Mouse (Mus musculus) liver, embryonic 13.5 days (tissue): ENCODE measurements at regions not wholly inside any gene's neighbourhood (a gene's known extent, or its start where the extent isn't known, plus 50 kb on each side); places are given as distances from the start of the nearest gene placed in this dataset.

ENCODE experiments used
- ATAC-seq: fragments of 200-750 bp; cut with Nextera tagmentation; 2 replicates; pipeline ENCODE4 v1.8.0; 2017; ENCODE audit warnings: low read depth, mild to moderate bottlenecking, moderate number of reproducible peaks, moderate library complexity
- DNase-seq: peaks from one replicate; pipeline ENCODE4 v3.0.0; 2022
- H3K27ac ChIP-seq: fragments of 300-500 bp; sonication (generic); 2 replicates; pipeline ENCODE4 v1.5.1; 2015; ENCODE audit warnings: moderate library complexity, mild to moderate bottlenecking, inconsistent platforms
- H3K27me3 ChIP-seq: fragments of 300-500 bp; sonication (generic); 2 replicates; pipeline ENCODE4 v1.6.1; 2015; ENCODE audit warnings: mild to moderate bottlenecking, inconsistent platforms
- H3K36me3 ChIP-seq: fragments of 300-500 bp; sonication (generic); 2 replicates; pipeline ENCODE4 v1.6.1; 2015; ENCODE audit warnings: mild to moderate bottlenecking, inconsistent platforms
- H3K4me1 ChIP-seq: fragments of 300-500 bp; sonication (generic); replicated peaks from 2 replicates; pipeline ENCODE4 v1.6.1; 2015; ENCODE audit warnings: inconsistent platforms
- H3K4me2 ChIP-seq: fragments of 300-500 bp; sonication (generic); 2 replicates; pipeline ENCODE4 v1.6.1; 2015; ENCODE audit warnings: inconsistent platforms, mild to moderate bottlenecking, moderate library complexity
- H3K4me3 ChIP-seq: fragments of 300-500 bp; sonication (generic); replicated peaks from 2 replicates; pipeline ENCODE4 v1.5.1; 2015; ENCODE audit warnings: mild to moderate bottlenecking, inconsistent platforms
- H3K9ac ChIP-seq: fragments of 300-500 bp; sonication (generic); 2 replicates; pipeline ENCODE4 v1.6.1; 2015; ENCODE audit warnings: mild to moderate bottlenecking, inconsistent platforms
- H3K9me3 ChIP-seq: fragments of 300-500 bp; sonication (generic); replicated peaks from 2 replicates; pipeline ENCODE4 v1.6.1; 2016; ENCODE audit warnings: inconsistent platforms
- WGBS: fragments of 180-500 bp; shearing (Covaris S2); methylation state at CpG from one replicate; pipeline ENCODE4 v1.1.7; 2015; ENCODE audit not compliant: insufficient replicate concordance; 5-methylcytosine and 5-hydroxymethylcytosine counted together

DNA sequence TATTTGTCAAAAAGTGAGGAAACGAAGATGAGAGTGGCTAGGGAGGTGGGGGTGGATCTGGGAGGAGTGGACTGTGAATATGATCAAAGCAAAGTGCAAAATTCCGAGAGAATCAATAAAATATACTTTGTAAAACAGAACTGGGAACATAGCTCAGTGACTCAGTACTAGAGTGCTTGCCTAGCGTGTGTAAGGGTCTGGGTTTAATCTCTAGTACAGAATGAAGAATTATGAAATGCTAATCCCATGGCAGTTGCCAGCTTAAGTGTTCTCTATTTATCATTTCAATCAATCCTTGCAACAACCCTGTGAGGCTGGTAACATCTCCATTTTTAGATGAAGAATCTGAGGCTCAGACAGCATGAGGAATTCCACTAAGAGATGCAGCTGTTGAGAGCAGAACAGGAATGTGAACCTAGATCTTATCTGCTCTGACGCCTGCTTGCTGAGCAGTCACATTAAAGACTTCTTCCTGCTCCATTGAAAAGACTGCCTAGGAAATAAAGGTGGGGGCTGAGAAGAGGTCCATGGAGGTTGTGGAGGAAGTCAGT is 152.5 kb downstream of the Nr2f2 start:
- Histone ChIP-seq H3K27ac (no peak overlapping the region), H3K4me3 (no peak overlapping the region), H3K27me3 (no peaks in the 10 kb centered on the region), H3K36me3 (no peaks in the 10 kb centered on the region), H3K4me2 (no peak overlapping the region), H3K9ac (no peak overlapping the region), H3K9me3 (no peaks in the 10 kb centered on the region), H3K4me1 (no peaks in the 10 kb centered on the region)
- DNase-seq (no peak), ATAC-seq (no peak)
- WGBS: 30% methylated on average over 4 of the region's 4 CpGs

DNA sequence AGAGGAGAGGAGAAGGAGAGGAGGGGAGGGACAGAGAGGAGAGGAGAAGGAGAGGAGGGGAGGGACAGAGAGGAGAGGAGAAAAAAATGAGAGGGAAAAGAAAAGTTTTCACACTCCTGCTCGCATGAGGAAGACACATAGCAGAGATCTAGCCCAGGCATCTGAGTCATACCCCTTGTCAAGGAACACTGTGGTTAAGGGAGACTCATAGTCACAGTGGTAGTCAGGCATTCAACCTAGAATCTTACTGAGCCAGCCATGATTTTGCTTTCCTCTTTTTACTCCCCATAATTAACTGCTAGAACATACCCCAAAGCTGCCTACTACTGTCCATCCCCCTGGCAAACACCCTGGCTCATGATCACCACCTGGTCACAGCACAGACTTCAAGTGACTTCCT is 160.6 kb downstream of the Nr2f2 start:
- no peak overlapping the region for H3K9ac ChIP-seq
- no peaks in the 10 kb centered on the region for H3K9me3 ChIP-seq
- H3K36me3 ChIP-seq: no peaks in the 10 kb centered on the region
- H3K27ac ChIP-seq: no peak overlapping the region
- no peaks in the 10 kb centered on the region for H3K4me1 ChIP-seq
- 44% methylated on average over 1 of the region's 1 CpGs for WGBS
- no peak overlapping the region for H3K4me2 ChIP-seq
- no peak for DNase-seq
- no peak for ATAC-seq
- H3K4me3 ChIP-seq: no peak overlapping the region
- no peaks in the 10 kb centered on the region for H3K27me3 ChIP-seq

DNA sequence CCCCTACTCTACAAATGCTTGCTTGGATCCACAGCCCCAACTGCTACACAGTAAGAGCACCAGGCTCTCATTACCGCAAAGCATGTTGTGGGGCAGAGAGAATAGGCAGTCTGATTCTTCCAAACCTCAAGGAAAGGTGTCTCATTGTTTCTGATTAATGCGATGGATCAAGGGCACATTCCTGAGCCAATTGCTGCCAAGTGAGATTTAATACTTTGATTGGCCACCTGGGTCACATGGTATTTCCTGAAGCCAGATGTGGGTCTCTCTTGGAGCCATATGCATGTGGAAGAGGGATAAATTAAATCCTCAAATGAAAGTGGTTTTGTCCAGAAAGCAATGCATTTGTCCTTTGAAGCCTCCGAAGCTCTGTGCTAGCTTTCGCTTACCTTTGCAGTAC is 166.3 kb downstream of the Nr2f2 start:
- Histone ChIP-seq H3K4me3 (no peak overlapping the region), H3K9me3 (no peaks in the 10 kb centered on the region), H3K27me3 (no peaks in the 10 kb centered on the region), H3K4me2 (no peak overlapping the region), H3K4me1 (no peaks in the 10 kb centered on the region), H3K27ac (no peak overlapping the region), H3K9ac (no peak overlapping the region), H3K36me3 (no peaks in the 10 kb centered on the region)
- ATAC-seq: no peak
- no peak for DNase-seq
- 75% methylated on average over 4 of the region's 4 CpGs for WGBS

DNA sequence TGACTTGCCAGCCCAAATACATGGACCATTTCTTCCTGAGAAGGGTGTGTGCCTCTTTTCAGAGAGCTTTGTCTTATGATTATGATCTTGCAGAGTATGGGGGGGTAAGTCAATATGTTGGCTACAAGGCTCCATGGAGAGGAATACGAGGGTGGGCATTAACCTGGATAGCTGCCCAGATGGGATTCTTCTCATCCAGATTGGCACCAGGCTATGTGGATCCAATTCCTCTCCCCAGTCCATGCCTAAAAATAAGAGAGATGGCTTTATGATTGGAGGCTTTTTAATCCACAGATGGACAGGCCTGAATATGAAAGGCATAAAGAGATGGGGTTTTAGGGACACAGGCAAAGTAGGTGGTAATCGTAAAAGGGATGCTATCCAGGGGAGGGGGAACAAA is 187.6 kb downstream of the Nr2f2 start:
- no peaks in the 10 kb centered on the region for H3K4me1 ChIP-seq
- H3K4me3 ChIP-seq: no peak overlapping the region
- no peaks in the 10 kb centered on the region for H3K36me3 ChIP-seq
- no peak overlapping the region for H3K4me2 ChIP-seq
- no peaks in the 10 kb centered on the region for H3K9me3 ChIP-seq
- DNase-seq (no peak), ATAC-seq (no peak)
- H3K9ac ChIP-seq: no peak overlapping the region
- WGBS: 52% methylated on average over 2 of the region's 2 CpGs
- no peaks in the 10 kb centered on the region for H3K27me3 ChIP-seq
- no peak overlapping the region for H3K27ac ChIP-seq

DNA sequence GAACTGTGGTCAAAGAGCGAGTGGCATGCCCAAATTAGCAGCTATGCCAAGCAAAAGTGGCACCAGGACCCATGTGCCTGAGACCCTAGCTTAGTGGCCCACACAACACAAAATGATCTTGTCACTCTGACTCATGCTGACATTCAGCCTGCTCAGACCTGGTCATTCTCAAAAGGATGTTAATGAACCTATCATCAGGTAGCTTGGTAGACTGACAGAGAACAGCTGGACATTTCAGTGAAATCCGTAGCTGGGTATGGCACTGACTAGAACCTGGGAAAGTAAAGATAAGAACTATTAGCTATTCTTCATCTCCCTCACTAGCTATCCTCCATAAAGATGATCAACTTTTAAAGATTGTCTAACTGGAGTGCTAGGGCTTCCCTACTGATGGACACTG is 188.5 kb downstream of the Nr2f2 start:
- ATAC-seq (no peak), DNase-seq (no peak)
- 59% methylated on average over 2 of the region's 2 CpGs for WGBS
- no peaks in the 10 kb centered on the region for H3K27me3 ChIP-seq
- H3K27ac ChIP-seq: no peak overlapping the region
- H3K9ac ChIP-seq: no peak overlapping the region
- no peaks in the 10 kb centered on the region for H3K4me1 ChIP-seq
- H3K4me2 ChIP-seq: no peak overlapping the region
- H3K4me3 ChIP-seq: no peak overlapping the region
- no peaks in the 10 kb centered on the region for H3K36me3 ChIP-seq
- H3K9me3 ChIP-seq: no peaks in the 10 kb centered on the region

DNA sequence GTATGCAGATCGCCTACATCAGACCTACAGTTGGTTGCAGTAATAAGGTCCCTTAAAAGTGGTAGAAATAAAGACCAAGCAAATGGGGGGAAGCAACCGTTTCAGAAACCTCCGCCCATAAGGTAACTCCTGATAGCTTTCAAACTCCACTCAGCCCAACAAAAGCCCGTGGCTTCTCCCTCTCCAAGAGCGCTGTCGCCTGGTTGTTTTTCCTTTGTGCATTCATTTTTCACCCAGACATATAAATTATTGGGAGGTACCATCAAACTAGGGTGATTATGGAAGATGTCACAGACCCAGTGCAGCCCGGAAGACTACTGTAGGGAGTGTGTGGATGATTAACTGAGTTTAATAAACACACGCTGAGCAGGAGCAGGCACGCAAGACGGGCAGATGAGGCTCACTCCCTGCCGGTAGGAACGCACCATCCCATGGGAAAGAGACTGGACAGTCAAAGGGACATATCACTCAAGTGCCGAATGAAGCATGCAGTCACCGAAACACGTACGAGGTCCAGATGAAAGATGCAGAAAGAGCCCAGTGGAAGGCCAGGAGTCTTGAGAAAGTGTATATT is 189.8 kb downstream of the Nr2f2 start:
- H3K4me2 ChIP-seq: no peak overlapping the region
- H3K9me3 ChIP-seq: no peaks in the 10 kb centered on the region
- H3K27me3 ChIP-seq: no peaks in the 10 kb centered on the region
- H3K9ac ChIP-seq: no peak overlapping the region
- H3K27ac ChIP-seq: no peak overlapping the region
- no peak overlapping the region for H3K4me3 ChIP-seq
- no peaks in the 10 kb centered on the region for H3K4me1 ChIP-seq
- H3K36me3 ChIP-seq: no peaks in the 10 kb centered on the region
- 75% methylated on average over 16 of the region's 16 CpGs for WGBS
- no peak for ATAC-seq
- DNase-seq: no peak

DNA sequence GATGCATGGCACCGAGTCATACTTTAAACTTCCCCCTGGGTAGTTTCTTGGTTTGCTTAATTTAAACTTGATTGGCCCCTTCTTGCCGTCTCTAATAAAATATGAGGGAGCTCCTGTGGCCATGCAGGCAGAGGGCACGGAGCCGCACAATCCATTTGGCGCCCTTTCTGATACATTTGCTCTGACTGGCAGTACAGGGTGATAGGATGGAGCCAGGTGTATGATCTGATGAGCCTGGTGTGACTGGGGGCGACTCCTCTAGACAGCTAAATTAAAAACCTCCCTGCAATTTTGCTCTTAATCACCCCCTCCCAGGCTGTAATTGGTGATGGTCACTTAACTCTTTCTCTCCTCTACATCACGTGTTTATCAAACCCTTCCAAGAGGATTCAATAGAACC is 190.4 kb downstream of the Nr2f2 start:
- H3K4me3 ChIP-seq: no peak overlapping the region
- no peaks in the 10 kb centered on the region for H3K4me1 ChIP-seq
- H3K9ac ChIP-seq: no peak overlapping the region
- H3K9me3 ChIP-seq: no peaks in the 10 kb centered on the region
- no peaks in the 10 kb centered on the region for H3K36me3 ChIP-seq
- 71% methylated on average over 7 of the region's 7 CpGs for WGBS
- H3K27ac ChIP-seq: no peak overlapping the region
- no peak overlapping the region for H3K4me2 ChIP-seq
- H3K27me3 ChIP-seq: no peaks in the 10 kb centered on the region
- no peak for DNase-seq
- ATAC-seq: no peak

DNA sequence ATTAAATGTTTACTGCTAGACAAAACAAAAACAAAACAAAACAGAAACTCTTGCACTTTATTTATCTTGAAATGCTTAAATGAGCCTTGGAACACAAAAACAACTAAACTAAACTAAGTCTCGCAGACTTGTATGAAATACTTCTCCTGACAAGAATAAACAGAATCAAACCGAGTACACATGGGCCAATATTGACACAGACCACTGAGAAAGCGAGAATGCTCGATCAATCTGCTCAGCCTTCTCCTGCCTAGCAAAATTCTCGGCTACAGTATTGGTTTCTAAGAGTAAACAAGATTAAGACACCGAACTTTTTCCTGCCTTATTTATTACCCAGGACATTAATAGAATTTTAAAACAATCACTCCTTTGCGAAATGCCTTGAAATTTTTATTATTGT is 194.1 kb downstream of the Nr2f2 start:
- WGBS: 45% methylated on average over 7 of the region's 7 CpGs
- DNase-seq (no peak), ATAC-seq (no peak)
- Histone ChIP-seq H3K9ac (no peak overlapping the region), H3K27me3 (no peaks in the 10 kb centered on the region), H3K4me2 (no peak overlapping the region), H3K4me1 (no peaks in the 10 kb centered on the region), H3K27ac (no peak overlapping the region), H3K36me3 (no peaks in the 10 kb centered on the region), H3K9me3 (no peaks in the 10 kb centered on the region), H3K4me3 (no peak overlapping the region)

DNA sequence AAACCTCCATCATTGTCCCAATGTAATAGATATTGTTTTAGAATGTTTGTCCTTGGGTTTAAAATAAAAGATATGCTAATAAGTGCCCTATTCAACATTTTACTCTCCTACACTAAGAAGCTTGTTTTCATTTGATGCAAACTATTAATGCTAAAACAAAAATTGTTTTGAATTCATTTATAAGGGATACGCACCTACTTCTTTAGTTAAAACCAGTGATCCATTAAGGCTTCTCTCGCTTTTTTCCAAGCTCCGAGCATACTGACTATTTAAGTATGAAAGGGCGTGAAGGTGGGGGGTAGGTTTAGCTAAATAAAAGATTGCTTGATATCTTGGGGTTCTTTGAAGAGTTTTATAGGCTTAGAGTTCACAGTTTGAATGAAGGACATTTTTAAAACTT is 195.1 kb downstream of the Nr2f2 start:
- H3K4me2 ChIP-seq: no peak overlapping the region
- 71% methylated on average over 4 of the region's 4 CpGs for WGBS
- H3K9ac ChIP-seq: no peak overlapping the region
- no peak overlapping the region for H3K4me3 ChIP-seq
- no peak overlapping the region for H3K27ac ChIP-seq
- no peak for ATAC-seq
- H3K27me3 ChIP-seq: no peaks in the 10 kb centered on the region
- H3K4me1 ChIP-seq: no peaks in the 10 kb centered on the region
- no peaks in the 10 kb centered on the region for H3K9me3 ChIP-seq
- no peak for DNase-seq
- H3K36me3 ChIP-seq: no peaks in the 10 kb centered on the region

DNA sequence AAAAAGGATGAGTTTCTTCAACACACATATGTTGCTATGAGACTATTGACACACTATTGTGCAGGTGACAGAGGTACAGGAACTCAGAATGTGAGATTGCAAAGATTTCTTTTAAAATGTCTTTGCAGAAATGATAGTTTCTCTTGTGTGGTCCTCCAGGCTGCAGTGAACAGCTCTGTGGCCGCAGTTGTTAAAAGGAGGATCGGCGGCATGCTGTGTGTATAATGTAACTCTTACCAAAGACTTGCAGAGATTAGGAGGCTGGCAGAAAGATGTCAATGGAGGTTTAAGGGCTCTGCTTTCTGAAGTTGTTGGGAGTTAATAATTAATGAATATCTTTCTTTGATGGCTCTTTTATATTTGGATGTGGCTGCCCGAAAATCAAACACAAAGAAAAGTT is 198.5 kb downstream of the Nr2f2 start:
- 48% methylated on average over 4 of the region's 4 CpGs for WGBS

DNA sequence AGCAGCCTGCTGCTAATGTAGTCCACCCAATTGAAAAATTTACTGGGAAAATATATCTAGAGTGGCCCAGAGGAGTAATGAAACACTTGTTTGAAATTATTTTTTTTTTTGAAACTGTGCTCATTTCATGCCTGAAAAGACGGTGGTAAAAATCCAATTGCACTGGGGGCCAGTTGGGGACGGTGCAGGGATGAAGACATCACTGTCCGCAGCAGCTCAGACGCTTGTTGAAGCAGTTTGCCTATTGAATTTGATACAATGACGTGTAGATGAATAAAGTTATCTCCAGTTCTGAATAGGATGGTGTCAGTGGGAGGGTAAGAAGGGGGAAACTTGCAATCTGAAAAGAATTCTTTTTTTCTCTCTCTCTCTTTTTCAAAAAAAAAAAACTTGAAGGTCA is 200.5 kb downstream of the Nr2f2 start:
- no peaks in the 10 kb centered on the region for H3K27me3 ChIP-seq
- H3K27ac ChIP-seq: no peak overlapping the region
- no peak overlapping the region for H3K4me3 ChIP-seq
- no peaks in the 10 kb centered on the region for H3K36me3 ChIP-seq
- no peak for DNase-seq
- no peaks in the 10 kb centered on the region for H3K9me3 ChIP-seq
- no peaks in the 10 kb centered on the region for H3K4me1 ChIP-seq
- ATAC-seq: no peak
- WGBS: 67% methylated on average over 5 of the region's 5 CpGs
- H3K4me2 ChIP-seq: no peak overlapping the region
- H3K9ac ChIP-seq: no peak overlapping the region

More for the DNA sequence above, 198.5 kb downstream of the Nr2f2 start:
- Histone ChIP-seq H3K9me3 (no peaks in the 10 kb centered on the region), H3K27ac (no peak overlapping the region), H3K9ac (no peak overlapping the region), H3K4me3 (no peak overlapping the region), H3K27me3 (no peaks in the 10 kb centered on the region), H3K36me3 (no peaks in the 10 kb centered on the region), H3K4me1 (no peaks in the 10 kb centered on the region), H3K4me2 (no peak overlapping the region)
- ATAC-seq: no peak
- no peak for DNase-seq

DNA sequence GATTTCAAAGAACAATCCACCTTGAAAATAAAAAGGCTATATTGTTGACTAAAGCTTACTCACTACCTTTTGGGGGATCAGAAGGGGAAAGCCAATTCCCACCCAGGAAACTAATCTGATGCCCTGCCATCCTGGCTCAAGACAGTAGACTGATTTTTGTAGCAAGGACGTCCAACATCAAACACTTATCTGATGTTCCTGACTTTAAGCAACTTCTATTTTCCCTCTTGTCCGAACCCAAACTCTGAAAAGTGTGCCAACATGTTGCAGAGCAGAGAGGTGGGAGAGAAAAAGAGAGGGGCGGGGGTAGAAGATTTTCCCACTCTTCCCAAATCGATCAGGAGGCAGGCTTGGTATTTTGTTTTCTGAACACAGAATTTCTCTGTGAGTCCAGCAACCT is 201.0 kb downstream of the Nr2f2 start:
- DNase-seq: no peak
- Histone ChIP-seq H3K36me3 (no peaks in the 10 kb centered on the region), H3K27ac (no peak overlapping the region), H3K27me3 (no peaks in the 10 kb centered on the region), H3K4me3 (no peak overlapping the region), H3K9ac (no peak overlapping the region), H3K9me3 (no peaks in the 10 kb centered on the region), H3K4me2 (no peak overlapping the region), H3K4me1 (no peaks in the 10 kb centered on the region)
- WGBS: 41% methylated on average over 4 of the region's 4 CpGs
- no peak for ATAC-seq
